Mouse (Mus musculus) erythroid progenitor cell, adult 5-6 weeks (primary cell): ENCODE measurements around the gene Cfi. TPM values are rescaled to one million over a fixed set of nuclear protein-coding genes. Genes with fewer than 3 reads are reported as not detected.

ENCODE experiments used
- ATAC-seq: replicated peaks from 2 replicates; pipeline ENCODE4 v1.8.0; 2016; ENCODE audit warnings: moderate number of reproducible peaks, mild to moderate bottlenecking, moderate TSS enrichment, inconsistent platforms; ENCODE audit not compliant: poor library complexity, low FRiP score, severe bottlenecking
- total RNA-seq, 2 experiments: library from RNA; stranded (forward) in 1 of 2; stranded (reverse) in 1 of 2; fragments of 150-400 nt in 1 of 2; fragments of 186-747, 209-891 nt in 1 of 2; gene quantifications; 2 replicates each; pipeline versions ENCODE4 v1.2.3 to v1.2.4; 2015 to 2017; ENCODE audit warnings: low replicate concordance in 2 of 2

Cfi gene
- total RNA-seq, 2 experiments from 2014 or later = not detected

- ATAC-seq = no peak
Observed at GRCm38 (mm10) chr3:129913241-129913640, 77.6 kb downstream of the Cfi start.

- no peak for ATAC-seq
Observed at GRCm38 (mm10) chr3:129917424-129917823, 81.7 kb downstream of the Cfi start.

- ATAC-seq = no peak
Observed at GRCm38 (mm10) chr3:129918434-129918833, 82.8 kb downstream of the Cfi start.

- ATAC-seq = no peak
Observed at GRCm38 (mm10) chr3:129923581-129923980, 87.9 kb downstream of the Cfi start.

Other genes starting within 250 kb of the Cfi start
- 0.42 TPM in 1 of 2 replicates, not detected in the other for gene Egf, start 80.6 kb upstream of the Cfi start, total RNA-seq (2015; ENCODE audit: low replicate concordance)
- 2.4 and 4.0 TPM in 2 replicates for gene Egf, start 80.6 kb upstream of the Cfi start, total RNA-seq (2017; ENCODE audit: low replicate concordance)
- gene Lrit3, start 31.9 kb upstream of the Cfi start, total RNA-seq (2015; ENCODE audit: low replicate concordance) = not detected in 2 replicates
- not detected in 2 replicates for gene Lrit3, start 31.9 kb upstream of the Cfi start, total RNA-seq (2017; ENCODE audit: low replicate concordance)
- gene Rrh, start 13.3 kb upstream of the Cfi start, total RNA-seq (2015; ENCODE audit: low replicate concordance) = not detected in 2 replicates
- gene Rrh, start 13.3 kb upstream of the Cfi start, total RNA-seq (2017; ENCODE audit: low replicate concordance) = not detected in 2 replicates
- gene Gar1, start 4.5 kb upstream of the Cfi start, total RNA-seq (2015; ENCODE audit: low replicate concordance) = 6.3 and 7.6 TPM in 2 replicates
- not detected in 2 replicates for gene Gar1, start 4.5 kb upstream of the Cfi start, total RNA-seq (2017; ENCODE audit: low replicate concordance)
- gene Pla2g12a, start 42.7 kb downstream of the Cfi start, total RNA-seq (2015; ENCODE audit: low replicate concordance) = 23.1 and 44.4 TPM in 2 replicates
- gene Pla2g12a, start 42.7 kb downstream of the Cfi start, total RNA-seq (2017; ENCODE audit: low replicate concordance) = 27.0 and 29.7 TPM in 2 replicates
- 10.5 and 14.4 TPM in 2 replicates for gene Casp6, start 65.5 kb downstream of the Cfi start, total RNA-seq (2015; ENCODE audit: low replicate concordance)
- 3.7 and 5.3 TPM in 2 replicates for gene Casp6, start 65.5 kb downstream of the Cfi start, total RNA-seq (2017; ENCODE audit: low replicate concordance)
- gene Mcub, start 134.3 kb downstream of the Cfi start, total RNA-seq (2015; ENCODE audit: low replicate concordance) = 3.6 TPM in 1 of 2 replicates, not detected in the other
- gene Mcub, start 134.3 kb downstream of the Cfi start, total RNA-seq (2017; ENCODE audit: low replicate concordance) = 3.2 and 5.6 TPM in 2 replicates
- gene Sec24b, start 225.7 kb downstream of the Cfi start, total RNA-seq (2015; ENCODE audit: low replicate concordance) = 7.6 and 18.0 TPM in 2 replicates
- 8.3 and 39.4 TPM in 2 replicates for gene Sec24b, start 225.7 kb downstream of the Cfi start, total RNA-seq (2017; ENCODE audit: low replicate concordance)